In genomic region chr12:80789849-80790694, GRCm38 (mm10) we compare ENCODE assay signal across 8 mouse cellular contexts. TPM values are rescaled to one million over a fixed set of nuclear protein-coding genes. Genes with fewer than 3 reads are reported as not detected.
DNase-seq lines count a peak whose midpoint lies in the region; ATAC-seq and TF ChIP-seq lines count a peak whose summit lies in the region.

Gene Susd6 (plus strand): TSS chr12:80790510.

- ATAC-seq in embryonic facial prominence, embryonic 14.5 days (ENCODE audit: low read depth) = peak; percentile 97
- ATAC-seq in limb, embryonic 14.5 days (ENCODE audit: low FRiP score, low read depth) = peak; percentile 98
- ATAC-seq in midbrain, postnatal 0 days (ENCODE audit: low FRiP score) = peak; percentile 98

- 0 out of 2 replicates have a peak, but pooled peaks cover 4% of the 10 kb centered on the region for H3K36me3 ChIP-seq in embryonic facial prominence, embryonic 14.5 days (ENCODE audit: control insufficient read depth, insufficient read depth, low read length)
- no peaks in the 10 kb centered on the region for H3K36me3 ChIP-seq in limb, embryonic 14.5 days (ENCODE audit: control insufficient read depth, insufficient read depth, low read length)
- H3K36me3 ChIP-seq in midbrain, postnatal 0 days (ENCODE audit: insufficient read depth, low read length) = no peaks in the 10 kb centered on the region

- H3K9me3 ChIP-seq in embryonic facial prominence, embryonic 14.5 days (ENCODE audit: control insufficient read depth, low read length) = no peaks in the 10 kb centered on the region
- no peaks in the 10 kb centered on the region for H3K9me3 ChIP-seq in limb, embryonic 14.5 days (ENCODE audit: control insufficient read depth, low read length)
- H3K9me3 ChIP-seq in midbrain, postnatal 0 days (ENCODE audit: low read length) = no peaks in the 10 kb centered on the region

- H3K9ac ChIP-seq in embryonic facial prominence, embryonic 14.5 days (ENCODE audit: low read depth, low read length) = peak within 1 kb of the TSS; percentile 85
- peak within 1 kb of the TSS; percentile 79 for H3K9ac ChIP-seq in limb, embryonic 14.5 days (ENCODE audit: low read depth, low read length, severe bottlenecking)
- H3K9ac ChIP-seq in midbrain, postnatal 0 days (replicated peaks; ENCODE audit: low read length, poor library complexity, severe bottlenecking) = peak within 1 kb of the TSS; percentile 84

- peaks cover 16% of the 10 kb centered on the region for H3K4me1 ChIP-seq in embryonic facial prominence, embryonic 14.5 days (ENCODE audit: control insufficient read depth, insufficient read depth, low read length)
- H3K4me1 ChIP-seq in limb, embryonic 14.5 days (ENCODE audit: control insufficient read depth, insufficient read depth, low read length) = peaks cover 10% of the 10 kb centered on the region
- peaks cover 6% of the 10 kb centered on the region for H3K4me1 ChIP-seq in midbrain, postnatal 0 days (ENCODE audit: insufficient read depth, low read length)

- TF ChIP-seq POLR2A in limb, embryonic 14.5 days (IDR thresholded peaks at IDR 0.05; ENCODE audit: borderline replicate concordance, extremely low read depth, insufficient read depth, insufficient read length) = peak; percentile 87

- H3K4me3 ChIP-seq in embryonic facial prominence, embryonic 14.5 days (ENCODE audit: low read depth, low read length) = peak within 1 kb of the TSS; percentile 92
- H3K4me3 ChIP-seq in limb, embryonic 14.5 days (replicated peaks; ENCODE audit: low read length) = peak within 1 kb of the TSS; percentile 94
- peak within 1 kb of the TSS; percentile 93 for H3K4me3 ChIP-seq in midbrain, postnatal 0 days (ENCODE audit: low read depth, low read length)

- peak within 1 kb of the TSS; percentile 92 for H3K27ac ChIP-seq in embryonic facial prominence, embryonic 14.5 days (replicated peaks; ENCODE audit: low read depth, low read length)
- peak within 1 kb of the TSS; percentile 94 for H3K27ac ChIP-seq in limb, embryonic 14.5 days (replicated peaks; ENCODE audit: low read depth, low read length)
- peak within 1 kb of the TSS; percentile 93 for H3K27ac ChIP-seq in midbrain, postnatal 0 days (ENCODE audit: low read depth, low read length)

- H3K4me2 ChIP-seq in embryonic facial prominence, embryonic 14.5 days (ENCODE audit: low read depth, low read length) = peak within 1 kb of the TSS; percentile 64
- peak within 1 kb of the TSS; percentile 62 for H3K4me2 ChIP-seq in limb, embryonic 14.5 days (replicated peaks; ENCODE audit: low read depth, low read length, severe bottlenecking)
- H3K4me2 ChIP-seq in midbrain, postnatal 0 days (ENCODE audit: low read depth, low read length, poor library complexity, severe bottlenecking) = peak within 1 kb of the TSS; percentile 71

- TF ChIP-seq CTCF in midbrain, postnatal 0 days (IDR thresholded peaks at IDR 0.05) = peak; percentile 59

- H3K27me3 ChIP-seq in embryonic facial prominence, embryonic 14.5 days (replicated peaks; ENCODE audit: control insufficient read depth, insufficient read depth, low read length) = no peaks in the 10 kb centered on the region
- H3K27me3 ChIP-seq in limb, embryonic 14.5 days (ENCODE audit: control insufficient read depth, insufficient read depth, low read length) = no peaks in the 10 kb centered on the region
- no peaks in the 10 kb centered on the region for H3K27me3 ChIP-seq in midbrain, postnatal 0 days (ENCODE audit: insufficient read depth, low read length)

- WGBS in embryonic facial prominence, embryonic 14.5 days = 5% methylated on average over 30 of the region's 56 CpGs
- 1% methylated on average over 51 of the region's 56 CpGs for WGBS in limb, embryonic 14.5 days
- 3% methylated on average over 42 of the region's 56 CpGs for WGBS in midbrain, postnatal 0 days

- peak; percentile 94 for DNase-seq in 3T3-L1 (ENCODE audit: low read depth, low spot score)
- DNase-seq in adrenal gland, postnatal 4 days (ENCODE audit: low spot score in 2 of 2) = peak; percentile 98 to 99
- peak; percentile 99 for DNase-seq in embryonic facial prominence, embryonic 14.5 days (ENCODE audit: low spot score)
- peak; percentile 99 for DNase-seq in heart, adult 8-10 months (ENCODE audit: low spot score)
- DNase-seq in kidney, adult 9 months = peak; percentile 99
- DNase-seq in limb, embryonic 14.5 days (ENCODE audit: low spot score) = peak; percentile 98
- DNase-seq in midbrain, postnatal 0 days (ENCODE audit: low spot score) = peak; percentile 99
- peak; percentile 98 to 99 for DNase-seq in spleen, postnatal 14 days (ENCODE audit: low spot score in 2 of 2)

RNA-seq across cellular contexts. Expression of gene Susd6, which starts in this region (rescaled TPM):
- 10 to 100 TPM; 48.4 to 51.0 TPM for total RNA-seq in adrenal gland, postnatal 4 days (2021)
- 20.6 and 21.0 TPM in 2 replicates for polyA plus RNA-seq in embryonic facial prominence, embryonic 14.5 days (2014; fragmentation: Nextera tagmentation; extraction: Ambion mirVana)
- 10 to 100 TPM; 70.6 to 75.8 (median 73.7) TPM for total RNA-seq in heart, adult 8-10 months (2022)
- polyA plus RNA-seq in limb, embryonic 14.5 days (2012; rRNA removed) = 28.6 and 32.2 TPM in 2 replicates
- polyA plus RNA-seq in limb, embryonic 14.5 days (2014; fragmentation: Nextera tagmentation; extraction: Ambion mirVana) = 22.3 and 24.9 TPM in 2 replicates
- total RNA-seq in midbrain, postnatal 0 days (2014; rRNA removed) = 17.3 and 22.5 TPM in 2 replicates
- 6.4 and 7.4 TPM in 2 replicates for polyA plus RNA-seq in midbrain, postnatal 0 days (2015; fragmentation: Nextera tagmentation; extraction: Ambion mirVana)

Comparison
In these comparisons a context has a peak if more than half of its experiments do, and no peak if none do; other contexts are left out.
1. Peak in every context shown above with its lines: DNase-seq, ATAC-seq, H3K4me3 ChIP-seq and H3K27ac ChIP-seq.